Mouse (Mus musculus) gastrocnemius, adult 2 months (tissue): ENCODE measurements around the gene Slc22a23. TPM values are rescaled to one million over a fixed set of nuclear protein-coding genes. Genes with fewer than 3 reads are reported as not detected.
A peak's percentile ranks its signal among the peaks of the same experiment; 100 is the strongest.

Experiments
- DNase-seq: peaks from one replicate; pipeline ENCODE4 v3.0.0; 2022
- H3K27ac ChIP-seq: fragments of 200-600 bp; 2 replicates; pipeline ENCODE4 v1.8.1; 2022; ENCODE audit warnings: mild to moderate bottlenecking
- H3K4me3 ChIP-seq: fragments of 200-600 bp; 2 replicates; pipeline ENCODE4 v1.8.1; 2022; ENCODE audit warnings: mild to moderate bottlenecking, moderate library complexity
- CTCF ChIP-seq: fragments of 200-600 bp; IDR thresholded peaks from 2 replicates; pipeline ENCODE4 v1.8.1; 2022; ENCODE audit warnings: antibody characterized with exemption, mild to moderate bottlenecking, moderate library complexity
- intact Hi-C: fragments of 180-260 bp; cut with DNase I; formaldehyde crosslinking; loops from one replicate; pipeline ENCODE4 v1.15.1; 2025
- total RNA-seq, 2 experiments: library from RNA; stranded (reverse); gene quantifications; 2 replicates each; pipeline ENCODE4 v1.2.3; 2021

The Slc22a23 gene
- total RNA-seq, 2 experiments from 2014 or later: 8.8 to 15.3 TPM

- H3K4me3 ChIP-seq: no peak overlapping the region
- TF ChIP-seq CTCF: no peak
- H3K27ac ChIP-seq: no peak overlapping the region
- intact Hi-C loops: no loop called here
- DNase-seq: no peak
Observed at GRCm38 (mm10) chr13:34232992-34233391, 112.0 kb downstream of the Slc22a23 start.

GRCm38 (mm10) chr13:34228905-34229304 is 116.1 kb downstream of the Slc22a23 start:
- intact Hi-C loops: no loop called here

GRCm38 (mm10) chr13:34227720-34228661 is 117.0 kb downstream of the Slc22a23 start:
- Histone ChIP-seq H3K27ac (peak overlapping the region; percentile 20; the same call in 1 of the 2 replicates), H3K4me3 (no peak overlapping the region)
- DNase-seq: no peak
- TF ChIP-seq CTCF: no peak
- intact Hi-C loops: no loop called here

More at GRCm38 (mm10) chr13:34228905-34229304, 116.1 kb downstream of the Slc22a23 start:
- no peak overlapping the region for H3K4me3 ChIP-seq
- no peak for TF ChIP-seq CTCF
- no peak overlapping the region for H3K27ac ChIP-seq
- no peak for DNase-seq

GRCm38 (mm10) chr13:34226940-34227339 is 118.0 kb downstream of the Slc22a23 start:
- no peak overlapping the region for H3K4me3 ChIP-seq
- H3K27ac ChIP-seq: no peak overlapping the region
- DNase-seq: no peak
- intact Hi-C loops: no loop called here
- TF ChIP-seq CTCF: no peak

- Histone ChIP-seq H3K4me3 (no peak overlapping the region), H3K27ac (no peak overlapping the region)
- intact Hi-C loops: no loop called here
- no peak for TF ChIP-seq CTCF
- peak; percentile 69 for DNase-seq
Observed at GRCm38 (mm10) chr13:34222985-34223384, 122.0 kb downstream of the Slc22a23 start.

GRCm38 (mm10) chr13:34219728-34220127 is 125.3 kb downstream of the Slc22a23 start:
- intact Hi-C loops: no loop called here
- no peak for TF ChIP-seq CTCF
- Histone ChIP-seq H3K27ac (no peak overlapping the region), H3K4me3 (no peak overlapping the region)
- DNase-seq: peak; percentile 28

GRCm38 (mm10) chr13:34218776-34219175 is 126.2 kb downstream of the Slc22a23 start:
- TF ChIP-seq CTCF: no peak
- intact Hi-C loops: no loop called here
- Histone ChIP-seq H3K27ac (no peak overlapping the region), H3K4me3 (no peak overlapping the region)
- DNase-seq: no peak

GRCm38 (mm10) chr13:34214855-34215254 is 130.1 kb downstream of the Slc22a23 start:
- Histone ChIP-seq H3K4me3 (no peak overlapping the region), H3K27ac (no peak overlapping the region)
- intact Hi-C loops: no loop called here
- no peak for DNase-seq
- no peak for TF ChIP-seq CTCF

- H3K4me3 ChIP-seq: no peak overlapping the region
- intact Hi-C loops: no loop called here
- TF ChIP-seq CTCF: no peak
- no peak overlapping the region for H3K27ac ChIP-seq
- DNase-seq: no peak
Observed at GRCm38 (mm10) chr13:34212735-34213212, 132.2 kb downstream of the Slc22a23 start.

- Histone ChIP-seq H3K27ac (peak overlapping the region; percentile 53), H3K4me3 (no peak overlapping the region)
- intact Hi-C loops: no loop called here
- TF ChIP-seq CTCF: no peak
- no peak for DNase-seq
Observed at GRCm38 (mm10) chr13:34211261-34211775, 133.7 kb downstream of the Slc22a23 start.

- TF ChIP-seq CTCF: no peak
- no peak for DNase-seq
- no peak overlapping the region for H3K4me3 ChIP-seq
- intact Hi-C loops: loop anchor here (10.0 kb wide), 1 partner anchor 47 kb away; no protein-coding TSS in a partner anchor
- H3K27ac ChIP-seq: no peak overlapping the region
Observed at GRCm38 (mm10) chr13:34207714-34208470, 137.1 kb downstream of the Slc22a23 start.

GRCm38 (mm10) chr13:34205216-34205615 is 139.8 kb downstream of the Slc22a23 start:
- intact Hi-C loops: loop anchor here (10.0 kb wide), 1 partner anchor 50 kb away; no protein-coding TSS in a partner anchor
- Histone ChIP-seq H3K4me3 (no peak overlapping the region), H3K27ac (peak overlapping the region; percentile 40; the same call in 1 of the 2 replicates)
- TF ChIP-seq CTCF: no peak
- DNase-seq: peak; percentile 33

- no peak for TF ChIP-seq CTCF
- intact Hi-C loops: no loop called here
- DNase-seq: no peak
Observed at GRCm38 (mm10) chr13:34195676-34196075, 149.3 kb downstream of the Slc22a23 start.

More at GRCm38 (mm10) chr13:34195676-34196075, 149.3 kb downstream of the Slc22a23 start:
- Histone ChIP-seq H3K27ac (0 out of 2 replicates have a peak overlapping the region, but pooled peaks have one; percentile 32), H3K4me3 (no peak overlapping the region)
